Mouse (Mus musculus): ENCODE results near the gene BC048562.

Gene BC048562

GRCm38 (mm10) chr9:108451519-108452160, 15.4 kb downstream of the BC048562 start:
- no peak for DNase-seq

- peak; percentile 90 to 91 for DNase-seq
These were observed 16.1 kb downstream of the BC048562 start for GRCm38 (mm10) chr9:108452291-108452906.

- no peak for DNase-seq
These were observed 16.6 kb downstream of the BC048562 start for GRCm38 (mm10) chr9:108452911-108453310.

DNA sequence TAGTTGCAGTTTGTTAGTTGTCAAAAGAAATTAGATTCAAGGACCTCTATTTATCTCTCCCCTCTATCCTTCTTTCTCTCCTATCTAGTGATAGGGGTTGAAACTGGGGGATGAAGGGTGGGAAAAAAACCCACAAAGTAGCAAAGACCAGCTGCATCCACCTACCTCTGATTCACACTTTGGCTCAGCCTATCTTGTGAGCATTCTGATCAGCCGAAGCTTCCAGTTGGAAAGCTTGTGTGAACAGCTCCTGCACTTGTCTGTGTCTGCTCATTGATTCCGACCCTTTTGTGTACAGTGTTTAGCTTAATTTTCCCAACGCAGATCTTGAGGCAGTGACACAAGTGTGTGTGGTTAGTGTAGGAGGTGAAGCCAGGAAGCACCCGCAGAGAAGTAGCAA, 17.2 kb downstream of the BC048562 start:
- no peak for DNase-seq

DNA sequence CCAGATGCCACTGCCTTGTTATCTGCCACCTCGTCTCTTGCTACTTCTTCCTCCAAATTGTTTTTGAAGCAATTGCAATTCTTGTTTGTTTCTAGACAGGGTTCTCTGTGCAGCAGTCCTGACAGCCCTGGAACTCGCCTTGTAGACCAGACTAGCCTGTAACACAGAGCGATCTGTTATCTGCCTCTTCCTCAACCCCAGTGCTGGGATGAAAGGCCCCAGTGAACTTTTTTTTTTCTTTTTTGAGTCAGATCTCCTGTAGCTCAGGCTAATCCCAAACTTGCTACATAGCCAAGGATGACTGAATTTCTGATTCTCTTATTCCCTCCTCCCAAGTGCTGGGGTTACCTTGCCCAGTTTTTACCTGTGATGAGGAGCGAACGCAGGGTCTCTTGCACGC, 18.1 kb downstream of the BC048562 start:
- DNase-seq, result no peak

DNA sequence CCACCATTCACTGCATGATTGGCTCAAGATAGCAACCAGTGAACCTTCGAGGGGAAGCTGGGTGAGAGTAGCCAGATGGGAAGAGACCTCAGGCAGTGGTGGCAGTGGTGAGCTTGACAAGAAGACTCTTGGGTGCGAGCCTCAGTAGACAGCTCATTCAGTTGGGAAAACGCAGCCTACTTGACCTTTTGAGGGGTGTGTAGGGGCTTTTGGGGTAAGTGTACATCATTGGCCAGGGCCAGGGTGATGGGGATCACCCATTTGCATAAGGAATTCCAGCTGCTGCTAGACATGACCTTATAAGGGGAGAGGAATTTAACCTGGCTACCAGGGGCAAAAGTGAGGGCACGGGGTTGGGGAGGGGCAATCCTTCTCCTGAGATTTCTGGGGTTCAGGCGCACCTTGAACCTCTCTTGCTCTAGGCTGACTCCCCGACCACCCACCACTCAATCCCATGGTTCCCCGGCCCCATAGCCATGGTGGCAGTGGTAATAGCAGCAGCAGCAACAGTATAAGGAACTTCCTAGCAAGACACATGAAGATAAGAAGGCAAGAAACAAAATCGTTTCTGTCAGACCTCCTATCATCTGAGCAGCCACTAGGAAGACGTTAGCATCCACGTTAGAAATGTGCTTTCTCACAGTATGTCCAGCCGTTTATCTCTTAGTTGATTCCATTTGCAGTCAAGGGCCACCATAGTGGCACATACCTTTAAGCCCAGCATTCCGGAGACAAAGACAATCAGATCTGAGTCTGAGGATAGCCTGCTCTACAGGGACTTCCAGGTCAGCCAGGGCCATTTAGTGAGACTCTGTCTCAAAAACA, 19.7 kb downstream of the BC048562 start:
- no peak for DNase-seq

DNA sequence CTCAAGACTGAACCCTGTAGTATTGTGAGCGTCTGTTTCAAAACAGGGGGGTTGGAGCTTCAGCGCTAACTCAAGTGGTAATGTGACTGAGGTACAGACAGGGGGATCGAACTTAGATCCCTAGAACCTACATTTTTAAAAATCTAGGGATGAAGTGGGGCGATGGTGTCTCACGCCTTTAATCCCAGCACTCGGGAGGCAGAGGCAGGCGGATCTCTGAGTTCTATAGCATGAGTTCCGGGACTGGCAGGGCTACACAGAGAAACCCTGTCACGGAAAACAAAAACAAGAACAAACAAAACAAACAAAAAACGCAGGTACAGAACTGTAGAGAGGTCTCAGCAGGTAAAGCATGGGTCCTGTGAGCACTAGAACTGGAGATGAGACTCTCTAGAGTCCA, 20.7 kb downstream of the BC048562 start:
- DNase-seq, result no peak

GRCm38 (mm10) chr9:108459939-108460318, 23.6 kb downstream of the BC048562 start:
- DNase-seq, result no peak

- peak; percentile 90 to 91 for DNase-seq
These were observed 24.3 kb downstream of the BC048562 start, which contains the start of gene Ccdc71 for GRCm38 (mm10) chr9:108460319-108461178. Ccdc71 (plus strand) TSS chr9:108460527.

DNA sequence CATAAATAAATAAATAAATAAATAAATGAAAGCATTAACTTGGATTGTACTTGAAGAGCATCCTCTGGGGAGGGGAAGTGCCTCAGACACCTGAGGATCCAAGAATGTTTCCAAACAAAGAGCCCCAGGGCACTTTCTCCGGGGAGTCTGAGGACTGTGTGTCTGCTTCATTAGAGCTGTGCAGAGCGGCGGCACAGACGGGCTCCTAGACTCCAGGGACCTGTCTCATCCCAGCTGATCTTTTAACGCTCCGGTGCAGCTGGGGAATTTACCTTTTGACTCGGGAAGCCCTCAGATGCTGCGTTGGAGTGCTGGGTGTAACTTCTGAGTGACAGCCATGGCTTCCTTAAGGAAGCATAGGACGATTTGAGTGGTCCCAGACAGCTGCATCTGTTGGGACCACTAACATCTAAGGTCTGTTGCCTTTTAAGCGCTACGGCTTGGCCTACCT, 24.9 kb downstream of the BC048562 start, which contains the start of gene Klhdc8b:
Gene Klhdc8b, minus strand, starts transcription at position 401 of the 451 bp plus-strand sequence.
- DNase-seq, result no peak

DNA sequence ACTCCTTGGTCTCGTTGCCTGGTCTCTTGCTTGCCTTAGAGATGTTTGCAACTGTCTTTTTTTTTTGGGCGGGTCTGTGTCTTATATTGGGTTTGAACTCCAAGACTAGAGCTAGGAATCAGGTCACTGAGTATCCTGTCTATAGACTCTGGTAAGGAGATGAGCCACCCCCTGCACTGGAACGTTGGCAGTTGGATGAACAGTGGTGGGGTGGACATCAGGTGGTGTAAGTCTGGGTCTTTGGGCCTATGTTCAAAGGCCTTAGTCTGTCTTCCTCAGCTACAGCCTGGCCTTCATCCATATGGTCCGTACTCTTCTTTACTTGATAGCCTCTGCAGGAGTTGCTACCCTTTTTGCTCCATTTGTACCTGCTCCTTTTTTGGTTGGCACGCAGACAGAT, 25.4 kb downstream of the BC048562 start:
- no peak for DNase-seq

GRCm38 (mm10) chr9:108462192-108462591, 25.9 kb downstream of the BC048562 start:
- peak; percentile 43 to 78 for DNase-seq

DNA sequence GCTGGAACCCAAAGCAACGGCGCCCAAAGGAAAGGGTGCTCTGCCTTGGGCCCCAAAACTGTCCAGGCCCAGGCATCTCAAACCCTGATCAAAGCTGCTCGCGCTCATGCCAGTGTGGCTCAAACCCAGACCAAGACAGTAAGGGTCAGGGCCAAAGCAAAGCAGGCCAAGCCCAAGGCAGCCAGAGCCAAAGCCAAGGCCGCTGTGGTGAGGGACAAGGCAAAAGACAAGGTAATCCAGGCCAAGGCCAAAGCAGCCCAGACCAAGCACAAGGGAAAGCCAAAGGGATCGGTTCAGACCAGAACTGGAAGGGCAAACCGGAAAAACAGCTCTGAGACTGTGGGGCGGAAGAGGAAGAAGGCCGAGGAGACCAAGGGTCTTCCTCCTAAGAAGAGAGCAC, 27.4 kb downstream of the BC048562 start:
- DNase-seq, result peak in 1 of 2 experiments; percentile 19

GRCm38 (mm10) chr9:108466219-108466618, 29.9 kb downstream of the BC048562 start:
- DNase-seq, result no peak

DNA sequence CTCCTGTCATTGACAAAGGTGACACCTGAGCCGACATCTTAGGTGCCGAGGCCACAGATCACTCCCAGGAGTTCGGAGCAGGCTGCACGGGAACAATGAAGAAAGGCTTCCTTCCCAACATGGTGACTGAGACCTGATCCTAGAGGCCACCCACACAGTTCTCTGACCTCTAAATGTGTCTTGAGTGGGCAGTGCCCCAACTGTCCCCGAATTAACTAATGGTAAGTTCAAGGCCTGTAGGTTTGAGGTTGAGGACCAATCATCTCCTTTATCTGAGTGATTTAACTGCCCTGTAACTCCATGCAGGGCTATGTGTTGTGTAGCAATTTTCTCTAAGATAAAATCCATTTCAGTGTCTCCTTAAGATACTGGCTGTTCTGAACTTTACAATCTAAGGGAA, 33.1 kb downstream of the BC048562 start:
- no peak for DNase-seq

DNA sequence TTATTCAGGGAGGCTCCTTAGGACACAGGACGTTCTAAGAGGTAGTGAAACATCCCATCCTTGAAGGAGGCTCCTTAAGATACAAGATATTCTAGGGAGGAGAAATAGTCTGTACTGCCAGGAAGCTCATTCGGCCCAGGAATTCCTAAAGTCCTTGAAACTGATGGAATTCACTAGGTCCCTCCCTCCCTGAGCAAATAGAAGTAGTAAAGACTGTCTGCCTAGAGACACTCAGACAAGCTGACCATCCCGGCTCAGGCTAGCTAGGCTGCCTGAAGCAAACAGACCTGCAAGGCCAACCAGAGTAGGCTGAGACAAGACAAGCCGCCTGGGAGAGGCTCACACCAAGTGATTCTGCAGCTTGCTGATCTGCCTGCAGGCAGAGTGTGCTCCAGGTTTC, 33.6 kb downstream of the BC048562 start:
- no peak for DNase-seq

DNA sequence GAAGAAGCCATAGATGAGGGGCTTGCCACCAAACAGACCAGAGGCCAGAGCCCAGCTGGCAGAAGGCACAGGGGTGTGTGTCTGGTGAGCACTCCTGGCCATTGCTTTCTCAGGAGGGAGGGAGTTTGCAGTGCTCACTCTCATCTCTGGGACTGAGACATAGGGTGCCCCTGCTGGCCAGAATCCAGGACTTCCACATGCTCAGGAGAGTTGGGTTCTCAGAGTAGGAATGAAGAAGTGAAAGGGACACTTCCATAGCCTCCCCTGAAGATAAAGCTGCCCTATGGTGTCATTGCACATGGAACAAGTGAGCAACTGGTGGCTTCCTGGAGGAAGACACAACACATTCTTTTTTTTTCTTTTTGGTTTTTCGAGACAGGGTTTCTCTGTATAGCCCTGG, 38.2 kb downstream of the BC048562 start:
- peak in 1 of 2 experiments; percentile 20 for DNase-seq

GRCm38 (mm10) chr9:108478638-108479156, 42.4 kb downstream of the BC048562 start:
- peak; percentile 91 to 92 for DNase-seq

GRCm38 (mm10) chr9:108479241-108479640, 43.0 kb downstream of the BC048562 start:
- peak; percentile 24 to 29 for DNase-seq

DNA sequence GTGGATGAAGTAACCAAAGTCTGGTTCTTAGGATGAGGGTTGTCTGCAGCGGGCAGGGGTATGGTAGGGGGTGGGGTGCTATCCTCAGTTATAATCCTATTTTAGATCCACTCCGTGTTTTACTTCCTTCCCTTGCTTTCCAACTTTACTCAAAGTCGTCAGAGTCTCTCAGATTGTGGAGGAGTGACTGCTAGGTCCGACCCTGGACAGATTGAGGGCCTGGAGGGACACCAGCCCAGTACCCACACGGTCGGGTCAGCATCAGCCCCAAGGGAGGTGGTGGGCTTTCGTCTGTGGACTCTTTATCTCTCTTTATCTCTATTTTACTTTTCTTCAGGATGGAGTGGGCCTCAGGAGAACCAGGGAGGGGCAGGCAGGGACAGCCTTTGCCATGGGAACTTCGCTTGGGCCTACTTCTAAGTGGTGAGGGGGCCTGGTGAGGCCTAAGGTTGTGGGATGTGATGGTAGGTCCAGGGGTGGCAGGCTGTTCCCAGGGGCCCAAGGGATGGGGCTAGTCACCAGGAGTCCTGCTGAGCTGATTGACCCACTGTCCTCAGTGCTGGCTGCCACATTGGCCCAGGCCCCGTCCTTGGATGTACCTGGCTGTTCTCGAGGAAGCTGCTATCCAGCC, 43.6 kb downstream of the BC048562 start, which contains the start of gene Lamb2:
Gene Lamb2, plus strand, starts transcription at position 16 of the 631 bp plus-strand sequence.
- DNase-seq, result peak; percentile 54 to 55

DNA sequence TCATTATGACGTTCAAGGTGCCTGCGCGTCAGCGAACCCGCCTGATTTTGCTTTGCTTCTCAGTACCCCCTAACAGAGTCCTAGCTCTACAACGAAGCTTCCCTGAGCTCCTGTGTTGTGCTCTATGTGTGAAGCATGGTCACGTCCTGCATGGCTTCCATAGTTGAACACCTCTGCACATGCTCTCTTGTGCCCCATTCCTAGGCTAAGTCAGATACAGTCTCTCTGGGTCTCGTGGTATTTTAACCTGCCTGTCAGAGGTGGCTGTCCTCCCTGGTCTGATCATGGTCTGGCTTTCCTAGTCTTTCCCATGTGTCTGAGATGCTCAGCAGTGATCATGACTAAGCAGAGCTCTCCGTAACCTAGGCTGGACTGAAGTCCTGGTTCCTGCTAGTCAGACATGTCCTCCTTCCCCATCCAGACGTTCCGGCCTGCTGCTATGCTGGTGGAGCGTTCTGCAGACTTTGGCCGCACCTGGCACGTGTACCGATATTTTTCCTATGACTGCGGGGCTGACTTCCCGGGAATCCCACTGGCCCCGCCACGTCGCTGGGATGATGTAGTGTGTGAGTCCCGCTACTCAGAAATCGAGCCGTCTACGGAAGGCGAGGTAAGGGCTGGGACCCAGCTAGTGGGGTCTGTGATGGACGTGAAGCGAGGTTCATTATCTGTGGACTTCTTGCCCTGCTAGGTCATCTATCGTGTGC, 44.7 kb downstream of the BC048562 start:
- no peak for DNase-seq
